Mouse (Mus musculus) liver, adult 10 weeks (tissue): ENCODE results near the gene 0610012G03Rik. TPM values are rescaled to one million over a fixed set of nuclear protein-coding genes. Genes with fewer than 3 reads are reported as not detected.

Source experiments
- polyA plus RNA-seq: library from polyadenylated mRNA; stranded (reverse); fragments of 350-450 nt; fragmentation: Illumina TruSeq; extraction: RNeasy Lipid Tissue Mini Kit (QIAGEN cat#74804); gene quantifications from one replicate; pipeline ENCODE4 v1.2.3, GENCODE M21; 2014; ENCODE audit warnings: low read depth, low replicate concordance

Gene 0610012G03Rik
- polyA plus RNA-seq: 2.8 TPM

DNA sequence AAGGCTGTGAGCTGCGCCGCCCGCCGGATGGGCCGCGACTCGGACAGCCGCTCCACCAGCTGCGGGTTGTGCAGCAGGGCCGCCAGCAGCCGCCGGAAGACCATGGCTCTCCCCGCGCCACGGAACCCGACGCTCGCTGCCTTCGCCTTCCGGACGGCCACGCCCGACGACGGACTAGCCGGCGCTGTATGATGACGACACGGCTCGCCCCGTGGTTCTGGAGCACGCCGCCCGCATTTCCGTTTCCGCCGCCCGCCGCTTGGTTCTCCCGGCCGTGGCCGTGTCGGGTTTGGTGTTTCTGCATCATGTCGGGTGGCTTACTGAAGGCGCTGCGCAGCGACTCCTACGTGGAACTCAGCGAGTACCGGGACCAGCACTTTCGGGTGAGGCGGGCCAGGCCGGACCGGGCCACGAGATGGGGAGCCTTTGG is at the start of gene 0610012G03Rik, which contains the start of gene Ncbp2:
Gene 0610012G03Rik, minus strand, starts transcription at position 150 of the 430 bp plus-strand sequence.
Gene Ncbp2, plus strand, starts transcription at position 169 of the 430 bp plus-strand sequence.

DNA sequence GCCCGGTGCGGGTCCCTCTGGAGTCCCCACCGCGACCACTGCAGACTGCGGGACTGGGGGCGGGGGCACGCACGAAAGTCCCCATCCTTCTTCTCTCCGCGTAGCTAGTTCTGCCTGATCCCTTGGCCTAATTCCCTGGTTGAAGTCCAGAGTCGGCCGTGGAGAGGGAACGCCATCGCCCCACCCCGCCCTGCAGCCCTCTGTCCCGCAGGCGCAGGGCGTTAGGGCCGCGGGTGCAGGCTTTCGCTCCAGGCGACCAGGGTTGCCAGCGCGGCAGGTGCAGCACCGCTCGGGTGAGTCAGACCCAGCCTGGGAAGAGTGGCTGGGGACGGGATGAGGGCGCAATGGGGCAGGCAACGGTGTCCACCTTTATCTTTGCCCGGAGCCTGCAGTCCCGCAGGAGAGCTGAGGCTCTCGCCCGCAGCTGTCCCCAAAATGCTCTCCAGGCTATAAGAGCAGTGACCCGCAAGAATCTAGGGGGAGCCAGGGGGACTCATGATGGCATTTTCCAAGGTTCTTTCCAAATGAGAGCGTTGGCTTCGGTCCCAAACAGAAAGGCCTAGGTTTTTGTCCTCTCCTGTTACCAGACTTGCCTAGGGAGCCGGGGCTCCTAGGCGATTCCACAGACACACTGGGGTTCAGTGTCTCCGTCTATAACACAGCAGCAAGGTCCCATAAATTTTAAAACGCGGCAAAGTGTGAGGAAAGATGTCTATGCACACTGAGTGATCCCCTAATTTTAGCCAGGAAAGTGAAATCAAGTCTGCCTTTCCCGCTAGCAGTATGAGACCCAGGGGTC is 14.3 kb downstream of the 0610012G03Rik start, which contains the start of gene Pigz:
Gene Pigz, plus strand, starts transcription at position 101 of the 799 bp plus-strand sequence.

Other genes with a start within 250 kb of the 0610012G03Rik start
- gene Meltf, start 69.7 kb downstream of the 0610012G03Rik start, polyA plus RNA-seq: not detected
- gene Pigz, start 14.6 kb downstream of the 0610012G03Rik start, polyA plus RNA-seq: not detected
- gene Ncbp2, start within 50 bp of the 0610012G03Rik start, polyA plus RNA-seq: 32.3 TPM
- 16.7 TPM for gene Senp5, start 54.8 kb upstream of the 0610012G03Rik start, polyA plus RNA-seq
- gene Pak2, start 130.8 kb upstream of the 0610012G03Rik start, polyA plus RNA-seq: 20.3 TPM
- 46.7 TPM for gene Pigx, start 151.2 kb upstream of the 0610012G03Rik start, polyA plus RNA-seq
- gene Cep19, start 151.3 kb upstream of the 0610012G03Rik start, polyA plus RNA-seq: 7.1 TPM
- gene Nrros, start 217.1 kb upstream of the 0610012G03Rik start, polyA plus RNA-seq: 0.56 TPM
- not detected for gene Bex6, start 231.3 kb upstream of the 0610012G03Rik start, polyA plus RNA-seq